Mouse (Mus musculus) gonadal fat pad, adult 2 months (tissue): ENCODE measurements around the gene Syt12. TPM values are rescaled to one million over a fixed set of nuclear protein-coding genes. Genes with fewer than 3 reads are reported as not detected.
A peak's percentile ranks its signal among the peaks of the same experiment; 100 is the strongest.

Experiments
- DNase-seq: peaks from one replicate; pipeline ENCODE4 v3.0.0-alpha.2; 2012; ENCODE audit warnings: low read depth
- polyA plus RNA-seq: library from polyadenylated mRNA; depleted of rRNA; stranded (reverse); fragments of >200 nt; gene quantifications from 2 replicates; pipeline ENCODE4 v1.2.3, GENCODE M21; 2012

The Syt12 gene
- polyA plus RNA-seq, 1 experiment = 88.6 TPM

DNA sequence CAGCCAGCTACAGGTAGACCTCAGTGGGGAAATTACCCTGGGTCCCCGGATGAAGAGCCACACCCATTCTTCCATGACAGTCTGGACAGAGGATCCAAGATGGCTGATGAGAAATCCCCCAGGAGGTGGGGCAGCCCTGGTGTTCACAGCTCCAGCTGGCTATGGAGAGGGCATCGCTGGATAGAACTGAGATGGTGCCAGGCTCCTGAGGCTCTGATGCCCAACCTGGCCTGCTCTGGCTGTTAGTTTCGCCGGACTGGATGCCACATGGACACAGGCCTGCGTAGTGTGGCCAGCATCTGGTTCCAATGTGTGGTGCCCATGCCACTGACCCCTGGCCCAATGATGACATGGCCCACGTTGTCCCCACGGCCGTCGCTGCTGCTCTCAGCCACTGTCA is 29.8 kb downstream of the Syt12 start:
- DNase-seq = no peak

DNA sequence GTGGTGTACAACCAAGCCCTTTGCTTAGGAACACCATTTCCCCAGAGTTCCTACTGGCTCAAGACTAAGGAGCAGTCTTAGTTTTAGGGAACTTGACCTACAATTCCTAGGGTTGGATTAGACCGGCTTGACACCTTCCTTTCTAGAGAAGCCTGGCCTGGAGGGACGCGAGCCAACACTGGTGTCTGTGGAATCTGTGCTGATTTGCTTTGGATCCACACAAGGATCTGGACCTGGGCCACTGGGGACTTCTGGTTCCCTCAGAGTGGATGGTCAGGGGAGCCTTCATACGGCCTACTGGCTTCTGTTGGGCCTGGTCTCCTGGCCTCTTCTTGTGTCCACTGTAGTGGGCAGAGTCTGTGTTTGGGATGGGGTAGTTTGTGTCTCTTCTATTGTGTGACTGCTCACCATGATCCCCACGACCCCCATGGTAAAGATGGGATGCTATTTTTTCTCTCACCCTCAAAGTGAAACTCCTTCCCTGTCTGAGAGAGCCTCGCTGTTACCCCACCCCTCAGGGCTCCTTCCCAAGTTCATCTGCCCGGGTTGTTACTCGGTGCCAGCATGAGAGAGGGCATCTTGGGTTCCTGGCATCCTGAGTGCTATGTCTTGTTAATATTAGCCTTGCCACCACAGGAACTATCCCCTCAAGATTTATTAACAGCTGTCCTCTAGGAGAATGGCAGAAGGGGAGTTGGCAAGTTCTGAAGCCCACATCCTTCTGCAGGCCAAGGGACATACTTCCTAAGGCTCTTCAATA is 30.4 kb downstream of the Syt12 start:
- no peak for DNase-seq

DNA sequence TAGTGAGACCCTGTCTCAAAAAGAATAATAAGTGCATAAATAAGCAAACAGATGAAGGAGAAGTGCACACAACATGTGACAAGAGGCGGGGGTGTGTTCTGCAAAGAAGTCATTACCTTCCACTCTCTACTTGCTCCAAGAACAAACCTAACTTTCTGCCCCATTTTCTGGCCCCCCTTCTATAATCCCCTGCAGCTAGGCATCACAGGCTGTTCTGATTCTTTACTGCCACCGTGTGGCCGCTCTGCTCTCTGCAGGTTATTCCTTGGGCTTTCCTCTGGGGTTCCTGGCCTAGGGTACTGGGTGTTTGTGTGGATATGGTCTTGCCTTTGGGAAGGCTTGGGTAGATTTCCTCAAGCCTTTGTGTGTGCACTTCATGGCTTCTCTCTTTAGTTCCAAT is 34.8 kb downstream of the Syt12 start:
- DNase-seq = no peak

DNA sequence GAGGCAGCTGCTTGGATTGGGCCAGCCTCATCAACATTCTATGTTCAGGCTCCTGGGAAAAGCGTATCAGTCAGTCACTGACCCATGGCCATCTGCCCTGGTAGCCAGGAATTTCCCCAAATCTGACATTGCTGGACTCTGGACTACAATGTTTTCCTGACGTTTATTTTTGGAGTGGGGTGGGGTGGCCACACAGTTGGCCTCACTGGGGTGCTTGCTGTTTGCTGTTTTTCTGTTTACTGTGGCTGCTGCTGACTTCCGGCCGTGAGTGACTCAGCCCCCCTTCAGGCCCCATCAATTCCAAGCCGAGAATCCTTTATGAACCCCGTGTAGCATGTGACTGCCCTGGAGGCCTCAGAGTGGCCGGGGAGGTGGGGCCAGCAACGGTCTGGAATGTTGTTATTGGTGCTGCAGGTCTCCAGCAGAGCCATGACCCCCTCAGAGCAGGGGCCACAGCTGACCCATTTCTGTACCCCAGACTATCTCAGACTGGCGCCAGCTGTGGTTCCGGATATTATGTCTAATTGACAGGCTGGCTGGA is 35.6 kb downstream of the Syt12 start:
- DNase-seq = no peak

DNA sequence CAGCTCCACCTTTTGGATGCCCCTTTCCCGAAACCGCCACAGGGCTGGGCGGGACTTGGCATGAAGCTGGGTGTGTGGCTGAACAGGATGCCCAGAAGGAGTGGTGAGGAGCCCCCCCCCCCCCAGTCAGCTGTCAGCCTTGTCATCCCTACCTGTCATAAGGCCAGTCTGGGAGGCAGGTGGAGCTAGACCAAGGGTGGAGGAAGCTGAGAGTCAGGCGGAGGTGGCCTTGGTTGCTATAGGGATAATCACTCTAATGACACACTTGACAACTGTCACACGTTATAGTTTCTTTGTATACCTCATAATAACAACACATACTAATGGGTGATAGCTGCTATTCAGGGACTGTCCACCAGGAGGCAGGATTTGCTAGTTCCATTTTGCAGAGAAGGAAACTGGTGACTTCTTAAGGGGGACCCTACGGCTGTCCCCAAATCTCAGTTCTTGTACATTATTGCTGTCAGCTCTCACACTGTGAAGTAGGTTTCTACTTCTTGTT is 36.1 kb downstream of the Syt12 start:
- DNase-seq = no peak

DNA sequence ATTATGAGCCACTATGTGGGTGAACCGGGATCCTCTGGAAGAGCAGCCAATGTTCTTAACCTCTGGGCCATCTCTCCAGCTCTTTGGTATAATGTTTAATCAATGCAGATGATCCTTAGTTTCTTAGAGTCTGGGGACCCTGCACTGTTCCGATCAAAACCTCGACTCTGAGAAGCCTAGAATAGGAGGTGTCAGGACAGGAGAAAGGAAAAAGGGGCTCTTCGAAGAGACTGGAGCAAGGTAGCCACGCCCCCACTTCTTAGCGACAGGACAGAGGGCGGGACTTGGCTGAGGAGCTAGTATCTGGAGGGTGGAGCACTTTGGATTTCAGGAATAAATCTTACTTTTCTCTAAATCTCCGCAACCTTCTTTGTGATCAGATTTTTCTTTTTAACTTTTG is 37.0 kb downstream of the Syt12 start:
- DNase-seq = no peak

DNA sequence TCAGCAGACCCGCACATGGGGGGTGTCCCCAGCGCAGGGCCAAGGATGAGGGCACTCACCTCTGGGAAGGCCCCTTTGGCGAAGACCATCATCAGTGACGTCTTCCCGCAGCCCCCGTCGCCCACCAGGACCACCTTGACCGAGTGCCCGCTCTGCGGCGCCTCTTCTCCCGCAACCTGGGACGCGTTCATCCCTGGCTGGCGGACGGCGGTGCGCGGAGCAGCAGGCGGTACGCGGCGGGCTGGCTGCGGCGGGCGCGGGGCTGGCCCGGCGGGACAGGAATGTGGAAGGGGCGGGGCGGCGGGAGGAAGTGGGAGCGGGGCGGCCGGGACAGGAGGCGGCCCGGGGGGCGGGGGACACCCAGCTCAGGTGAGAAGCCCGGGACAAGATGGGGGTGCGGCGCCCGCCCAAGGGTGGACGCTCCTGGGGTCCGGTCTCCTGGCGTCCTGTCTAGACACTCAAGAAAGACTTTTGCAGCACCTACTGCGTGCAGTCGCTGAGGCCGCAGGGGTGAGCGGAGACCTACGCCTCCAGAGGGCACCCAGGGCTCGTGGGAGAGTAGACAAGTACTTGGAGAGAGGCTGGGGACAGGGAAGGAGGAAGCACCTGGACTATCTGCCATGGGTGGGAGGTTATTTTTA is 38.0 kb downstream of the Syt12 start, which contains the start of gene Rhod:
Gene Rhod (minus strand): TSS at position 272 of the 641 bp plus-strand sequence.
- no peak for DNase-seq

DNA sequence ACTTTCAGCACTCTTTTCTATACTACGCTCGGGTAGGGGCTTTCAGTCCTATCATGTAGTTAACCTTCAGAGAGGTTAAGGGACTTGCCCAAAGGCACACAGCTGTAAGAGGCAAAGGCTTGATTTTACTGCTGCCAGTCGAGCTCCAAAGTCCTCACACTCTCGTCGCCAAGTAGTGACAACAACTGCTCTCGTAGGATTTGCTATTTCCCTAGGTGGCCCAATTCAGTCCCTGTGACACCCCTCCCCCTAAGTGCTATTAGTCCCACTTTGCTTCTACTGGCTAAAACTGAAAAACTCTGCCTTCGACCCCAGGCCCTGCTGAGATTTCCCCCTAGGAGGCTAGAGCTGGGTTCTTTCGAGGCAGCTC is 38.5 kb downstream of the Syt12 start:
- DNase-seq = no peak

DNA sequence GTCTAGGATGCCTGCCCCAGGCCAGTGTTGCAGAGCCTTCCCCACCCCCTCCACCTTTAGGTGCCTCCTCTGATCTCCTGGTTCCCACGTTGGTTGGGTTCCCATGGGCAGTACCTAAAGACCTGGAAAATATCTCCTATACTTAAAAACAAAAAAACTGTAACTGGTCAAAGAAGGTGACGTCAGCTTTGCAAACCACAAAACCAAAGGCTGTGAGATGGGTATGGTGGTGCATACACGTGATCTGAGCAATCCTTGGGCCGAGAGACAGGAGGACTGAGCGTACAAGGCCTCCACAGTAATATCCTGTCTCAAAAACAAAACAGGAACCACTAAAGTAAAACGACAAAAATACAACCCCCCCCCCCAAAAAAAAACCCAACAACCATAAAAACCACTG is 39.4 kb downstream of the Syt12 start:
- no peak for DNase-seq

DNA sequence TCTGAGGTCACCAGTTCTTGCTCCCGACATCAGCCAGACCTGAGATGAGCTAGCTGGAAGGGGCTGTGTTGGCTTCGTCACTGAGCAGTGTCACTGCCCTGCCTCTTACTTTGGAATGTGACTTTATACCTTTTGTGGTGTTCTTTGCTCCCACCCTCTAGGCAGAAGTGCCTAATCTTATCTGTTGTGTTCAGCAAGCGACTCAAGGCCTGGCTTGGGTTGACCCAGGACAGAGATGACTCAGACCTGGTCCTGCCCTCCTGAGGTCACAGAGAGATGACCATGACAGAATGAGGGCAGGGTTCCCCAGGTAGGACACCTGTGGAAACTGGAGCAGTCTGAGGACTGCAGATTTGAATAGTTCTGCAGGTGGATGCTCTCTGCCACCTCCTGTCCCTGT is 41.0 kb downstream of the Syt12 start:
- no peak for DNase-seq

DNA sequence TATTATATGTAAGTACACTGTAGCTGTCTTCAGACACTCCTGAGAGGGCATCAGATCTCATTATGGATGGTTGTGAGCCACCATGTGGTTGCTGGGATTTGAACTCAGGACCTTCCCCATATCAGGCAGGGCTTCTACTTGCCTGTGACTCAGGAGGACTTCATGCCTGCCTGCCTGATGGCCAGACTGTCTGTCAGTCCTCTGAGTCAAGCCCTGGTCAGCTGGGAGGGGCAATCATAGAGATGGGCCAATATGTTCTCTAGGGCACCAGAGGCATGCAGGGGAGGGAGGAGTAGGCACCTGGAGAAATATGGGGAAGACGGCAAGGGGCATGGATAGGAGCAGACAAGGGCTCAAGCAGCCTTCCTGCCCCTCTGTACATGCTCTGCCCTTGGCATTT is 42.2 kb downstream of the Syt12 start:
- DNase-seq = no peak

DNA sequence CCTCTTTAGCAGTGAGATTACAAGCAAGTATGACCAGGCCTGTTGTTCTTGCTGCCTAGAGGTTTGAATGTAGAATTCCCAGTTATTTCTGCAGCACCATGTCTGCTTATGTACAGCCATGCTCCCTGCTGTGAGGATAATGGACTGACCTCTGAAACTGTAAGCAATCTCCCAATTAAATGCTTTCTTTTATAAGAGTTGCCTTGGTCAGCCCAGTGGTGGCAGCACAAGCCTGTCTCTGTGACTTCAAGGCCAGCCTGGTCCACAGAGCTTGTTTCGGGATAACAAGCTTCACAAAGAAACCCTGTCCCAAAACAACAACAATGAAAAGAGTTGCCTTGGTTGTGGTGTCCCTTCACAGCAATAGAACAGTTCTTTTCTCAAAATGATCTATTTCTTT is 43.5 kb downstream of the Syt12 start:
- no peak for DNase-seq

DNA sequence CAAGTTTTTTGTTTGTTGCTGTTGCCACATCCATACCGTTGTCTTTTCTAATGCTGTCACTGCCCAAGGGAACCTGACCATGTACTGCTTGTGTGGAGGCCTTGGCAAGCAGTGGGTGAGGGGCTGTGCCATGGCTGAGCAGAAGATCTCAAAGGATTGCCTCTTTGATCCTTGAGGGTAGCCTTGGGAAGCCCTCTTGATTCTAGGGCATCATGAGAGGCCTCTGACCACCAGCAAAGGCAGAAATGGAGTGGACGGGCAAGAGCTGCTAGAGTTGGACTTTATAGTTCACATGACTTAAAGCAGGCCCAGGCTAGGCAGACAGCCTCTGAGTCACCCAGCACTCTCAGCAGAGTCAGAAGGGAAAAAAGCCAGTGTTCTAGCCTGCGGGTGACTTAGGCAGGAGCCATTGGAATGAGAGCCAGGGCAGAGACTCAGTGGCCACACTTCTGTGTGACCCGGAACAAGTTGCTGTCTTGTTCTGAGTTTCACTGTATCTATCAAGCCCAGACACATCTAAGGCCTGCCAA is 47.1 kb downstream of the Syt12 start:
- DNase-seq = no peak

DNA sequence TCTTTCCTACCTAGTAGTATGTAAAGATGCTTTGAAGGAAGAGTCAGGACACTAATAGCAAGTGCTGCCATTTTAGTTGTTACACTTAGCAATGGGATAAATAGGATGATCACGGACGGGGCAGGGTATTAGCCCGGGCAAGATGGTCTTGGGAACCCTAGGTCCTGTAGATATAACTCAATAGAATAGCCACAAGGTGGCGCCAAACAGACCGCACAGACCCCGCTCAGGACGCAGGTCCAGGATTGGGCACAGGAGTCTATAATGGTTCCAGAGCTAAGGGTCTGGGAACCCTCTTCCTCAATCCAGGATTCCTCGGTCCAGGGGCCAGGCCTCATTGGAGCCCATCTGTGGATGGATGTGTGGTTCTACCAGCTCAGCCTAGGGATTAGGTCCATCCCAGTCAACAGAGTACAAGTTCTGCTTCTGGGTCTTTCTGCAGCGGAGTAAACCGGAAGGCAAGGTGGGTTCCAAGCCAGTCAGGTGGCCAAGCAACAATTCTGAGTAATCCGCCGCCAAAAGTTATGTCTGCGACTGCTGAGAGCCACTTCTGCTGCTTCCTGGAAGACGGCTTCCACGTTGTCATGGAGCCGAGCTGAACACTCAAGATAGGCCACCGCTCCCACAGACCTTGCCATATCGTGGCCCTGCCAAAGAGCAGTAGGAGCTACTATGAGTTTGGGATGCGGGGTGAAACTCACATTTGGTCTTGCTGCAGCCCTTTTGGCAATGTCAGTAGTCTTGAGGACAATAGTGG is 51.5 kb downstream of the Syt12 start:
- DNase-seq = no peak

DNA sequence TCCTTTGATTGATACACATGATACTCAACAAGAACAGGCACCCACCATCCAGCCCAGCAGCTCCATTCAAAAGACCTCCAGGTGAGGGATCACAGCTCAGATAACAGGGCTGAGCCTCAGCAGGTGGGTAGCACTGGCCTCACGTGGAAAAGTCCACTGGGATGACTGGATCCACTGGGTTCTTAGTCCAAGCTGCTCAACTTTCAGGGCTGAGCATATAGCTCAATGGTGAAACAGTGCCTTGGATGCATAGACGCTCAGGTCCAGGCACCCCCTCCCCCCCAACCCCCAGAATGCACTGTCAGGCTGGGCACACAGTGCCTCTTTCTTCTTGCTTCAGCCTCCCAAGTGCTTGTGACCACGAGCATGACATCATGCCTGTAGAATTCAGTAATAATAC is 54.2 kb downstream of the Syt12 start:
- DNase-seq = no peak

DNA sequence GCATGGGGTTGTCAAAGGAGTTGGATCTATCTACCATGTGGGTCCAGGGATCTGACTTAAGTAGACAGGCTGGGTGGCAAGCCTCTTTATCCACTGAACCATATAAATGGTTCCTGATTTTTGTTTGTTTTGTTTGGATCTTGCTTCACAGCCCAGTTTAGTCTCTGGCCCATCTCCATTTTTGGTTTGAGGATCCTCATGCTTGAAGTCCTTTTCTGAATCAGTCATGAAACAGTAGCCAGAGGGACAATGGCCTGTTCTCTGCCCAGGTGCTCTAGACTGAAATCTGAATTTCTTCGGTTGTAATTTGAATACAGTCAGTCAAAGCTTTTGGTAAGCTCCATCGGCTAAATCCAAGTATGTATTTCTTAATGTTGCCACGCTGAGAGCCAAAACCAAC is 54.7 kb downstream of the Syt12 start:
- no peak for DNase-seq

DNA sequence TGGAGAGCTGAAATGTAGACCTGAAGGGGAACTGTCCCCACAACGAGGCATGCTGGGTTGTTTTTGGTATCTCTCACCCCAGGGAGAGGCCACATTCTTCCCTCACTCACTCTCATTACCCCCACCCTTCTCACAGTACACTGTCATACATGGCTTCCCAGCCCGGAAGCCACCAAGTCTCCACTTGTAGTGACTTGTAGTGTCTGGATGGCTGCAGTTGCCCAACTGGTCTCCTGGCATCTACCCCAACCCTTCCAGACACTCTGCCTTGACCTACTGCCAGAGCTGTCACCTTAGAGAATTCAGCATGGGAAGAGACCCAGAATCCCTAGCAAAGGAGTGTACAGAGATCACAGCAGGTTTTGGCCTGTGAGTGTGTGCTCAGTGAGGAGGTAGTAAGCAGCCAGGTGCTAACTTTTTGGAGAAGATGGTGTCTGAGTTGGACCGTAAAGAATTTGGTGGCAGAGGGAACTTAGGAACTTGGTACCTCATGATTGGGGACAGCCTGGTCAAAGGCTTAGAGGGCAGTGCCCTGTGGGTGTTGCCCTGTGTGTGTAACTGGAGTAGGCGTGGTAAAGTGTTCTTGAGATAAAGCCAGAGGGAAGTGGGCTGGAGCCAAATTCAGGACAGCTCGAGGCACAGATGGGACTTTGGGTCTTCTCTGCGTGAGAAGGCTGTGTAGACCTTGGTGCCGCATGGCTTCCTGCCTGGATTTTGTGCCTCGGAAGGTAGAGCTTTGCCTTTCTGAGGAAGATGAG is 56.9 kb downstream of the Syt12 start:
- DNase-seq = peak; percentile 97

DNA sequence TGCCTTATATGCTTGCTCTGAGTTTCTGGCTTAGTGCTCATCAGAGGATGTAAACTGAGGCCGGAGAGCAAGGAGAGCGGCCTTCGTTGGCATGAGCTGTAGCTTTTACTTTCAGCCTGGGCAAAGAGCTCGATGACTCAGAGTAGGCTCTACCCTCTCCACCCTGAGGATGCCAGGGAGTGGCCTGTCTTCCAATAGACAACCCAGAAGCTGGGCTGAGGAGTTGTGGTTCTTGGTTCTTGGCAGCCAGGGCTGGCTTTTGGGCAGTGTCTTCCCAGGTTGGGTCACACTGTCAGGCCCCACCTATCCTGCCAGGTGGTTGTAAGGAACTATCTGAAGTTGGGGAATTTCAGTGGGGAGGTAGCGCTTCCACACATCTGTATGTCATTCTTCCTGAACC is 57.5 kb downstream of the Syt12 start:
- DNase-seq = no peak

DNA sequence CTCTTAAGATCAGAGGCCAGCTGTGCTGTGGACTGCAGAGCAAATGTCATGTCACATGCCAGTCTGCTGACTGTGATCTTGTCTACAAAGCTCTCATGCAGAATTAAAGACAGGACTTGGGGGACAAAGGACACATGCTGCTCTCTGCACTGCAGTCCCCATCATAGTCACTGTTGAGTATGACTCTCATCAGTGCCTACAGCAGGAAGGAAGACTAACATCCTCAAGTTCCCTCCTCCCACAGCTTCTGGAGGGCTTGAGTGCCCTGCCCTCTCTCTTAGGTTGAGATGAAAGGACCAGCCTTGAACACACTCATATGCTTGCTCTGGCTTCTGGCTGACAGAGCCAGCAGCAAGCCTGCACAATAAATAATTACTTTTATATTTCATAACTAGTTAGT is 59.5 kb downstream of the Syt12 start:
- no peak for DNase-seq

DNA sequence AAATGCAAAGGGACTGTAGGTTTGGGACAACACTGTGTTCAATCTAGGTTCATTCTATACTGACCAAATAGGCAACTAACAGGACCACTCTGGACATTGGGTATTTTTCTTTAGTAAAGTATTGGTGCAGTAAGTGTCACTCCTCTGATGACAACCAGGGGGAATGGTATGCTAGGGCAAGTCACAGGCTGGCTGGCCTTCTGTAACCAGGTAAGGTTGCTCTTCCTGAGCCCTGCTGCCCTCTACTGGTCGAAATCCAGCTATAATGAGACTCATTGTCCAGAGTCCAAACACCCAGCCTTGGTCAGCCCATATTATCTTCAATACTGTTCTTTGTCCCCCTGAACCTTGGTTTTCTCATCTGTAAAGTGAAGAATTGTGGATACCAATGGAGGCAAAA is 60.1 kb downstream of the Syt12 start:
- no peak for DNase-seq

DNA sequence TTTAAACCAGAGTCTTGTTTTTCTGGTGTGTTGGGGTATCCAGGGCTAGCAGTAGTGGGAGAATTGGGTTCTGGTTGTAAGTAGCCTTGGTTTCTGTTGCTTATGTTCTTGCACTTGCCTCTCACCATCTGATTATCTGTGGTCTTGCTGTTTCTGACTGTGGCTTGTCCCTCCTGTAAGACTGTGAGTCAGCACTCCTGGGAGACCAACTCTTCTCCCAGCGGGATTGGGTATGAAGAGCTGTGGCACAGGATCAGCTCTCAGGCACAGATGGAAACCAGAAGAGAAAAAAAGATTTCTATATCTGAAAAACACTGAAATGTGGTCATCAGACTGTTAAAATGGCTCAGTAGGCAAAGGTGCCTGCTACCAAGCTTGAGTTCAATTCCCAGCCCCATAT is 62.6 kb downstream of the Syt12 start:
- no peak for DNase-seq

DNA sequence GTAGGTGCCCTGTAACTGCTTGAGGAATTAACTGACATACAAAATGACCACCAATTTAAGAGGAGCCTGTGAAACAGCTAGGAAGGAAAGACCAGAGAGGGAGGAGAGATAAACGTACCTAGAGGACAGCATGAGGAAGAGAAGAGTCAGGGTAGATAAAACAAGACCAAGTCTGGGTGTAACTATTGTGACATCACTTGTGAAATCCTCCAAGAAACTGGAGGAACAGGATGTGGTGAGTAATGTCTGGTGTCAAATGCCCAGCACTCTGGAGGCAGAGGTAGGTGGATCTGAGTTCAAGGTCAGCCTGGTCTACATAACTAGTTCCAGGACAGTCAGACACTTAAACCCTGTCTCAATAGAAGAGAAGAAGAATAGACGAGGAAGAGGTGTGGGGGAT is 68.2 kb downstream of the Syt12 start:
- peak; percentile 92 for DNase-seq
